Mouse (Mus musculus): ENCODE data around the gene Plcb3.

Plcb3 gene

DNA sequence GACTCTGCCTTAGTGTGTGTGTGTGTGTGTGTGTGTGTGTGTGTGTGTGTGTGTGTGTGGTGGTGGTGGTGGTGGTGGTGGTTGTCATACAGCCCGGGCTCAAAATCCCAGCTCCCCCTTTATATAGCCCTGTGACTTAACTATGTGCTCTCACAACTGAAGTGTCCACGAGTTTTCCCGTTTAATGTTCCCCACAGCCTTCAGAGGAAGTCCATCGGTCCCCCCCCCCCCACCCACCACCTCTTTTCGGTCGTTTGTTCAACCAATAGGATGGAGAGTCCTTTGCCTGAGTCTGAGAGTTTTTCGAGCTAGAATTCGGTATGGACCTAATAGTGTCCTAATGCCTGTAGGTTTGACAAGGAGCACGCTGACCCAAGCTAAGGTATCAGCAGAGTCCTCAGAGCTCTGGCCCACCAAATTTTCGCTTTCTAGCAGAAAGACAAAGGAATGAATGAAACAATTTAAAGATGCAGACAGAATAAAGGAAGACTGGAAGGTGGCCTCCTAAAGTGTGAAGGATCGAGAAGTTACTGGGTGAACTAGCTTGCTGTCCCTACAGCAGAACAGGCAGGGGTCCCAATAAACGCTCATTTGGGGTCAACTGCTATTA lies 2.6 kb downstream of the Plcb3 start:
- CTCF ChIA-PET: interaction anchor here (0.6 to 1.1 kb wide), 3 partner anchors 49 to 676 kb away, joined by 3 to 5 read pairs (median 5); no protein-coding TSS in a partner anchor

DNA sequence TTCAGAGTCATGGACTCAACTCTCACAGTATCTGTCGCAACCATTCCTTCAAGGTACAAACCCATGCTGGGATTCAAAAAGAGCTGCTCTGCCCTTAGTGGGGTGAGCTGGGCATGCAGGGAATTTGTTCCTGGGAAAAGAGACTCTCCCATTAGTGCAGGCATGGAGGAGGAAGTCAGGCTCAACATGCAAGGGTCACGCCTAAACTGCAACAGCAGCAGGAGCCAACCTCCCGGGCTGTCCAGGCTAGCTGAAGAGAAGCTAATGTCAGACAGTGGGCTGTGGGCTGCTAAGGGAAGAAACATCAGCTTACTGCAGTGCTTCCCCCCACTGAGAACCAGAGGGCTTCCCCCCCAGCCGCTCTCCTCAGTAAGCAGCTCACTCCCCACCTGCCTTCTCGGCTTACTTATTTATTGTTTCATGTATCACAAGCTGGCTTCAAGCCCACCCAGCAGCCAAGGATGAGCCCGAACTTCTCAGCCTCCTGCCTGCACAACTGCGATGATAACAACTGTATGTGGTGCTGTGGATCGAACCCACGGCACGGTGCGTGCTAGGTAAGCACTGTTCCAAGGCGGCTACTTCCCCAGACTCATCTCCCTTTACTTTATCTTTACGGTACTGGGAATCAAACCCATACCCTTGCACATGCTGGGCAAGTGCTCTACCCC lies 3.9 kb downstream of the Plcb3 start:
- CTCF ChIA-PET: no interaction called here

DNA sequence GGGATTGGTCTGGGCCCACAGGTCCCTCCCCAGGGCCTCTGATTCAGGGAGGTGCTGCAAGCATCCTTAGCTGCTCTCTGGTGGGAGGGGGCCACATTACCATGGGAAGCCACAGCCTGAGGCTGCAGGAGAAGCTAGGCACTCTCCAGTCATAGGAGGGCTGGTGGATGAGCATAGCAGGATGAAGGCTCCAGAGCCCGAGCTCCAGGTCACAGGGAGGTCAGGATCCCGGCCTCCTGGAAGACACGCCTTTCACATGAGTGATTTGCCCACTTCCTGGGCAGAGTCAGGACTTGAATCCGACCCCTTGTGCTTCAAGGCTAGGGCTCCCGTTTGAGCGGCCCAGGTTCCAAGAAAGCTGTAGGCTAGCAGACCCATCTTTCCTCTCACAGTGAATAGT lies 4.6 kb downstream of the Plcb3 start:
- CTCF ChIA-PET: interaction anchor here (1.1 to 1.5 kb wide), 2 partner anchors 30 to 47 kb away, joined by 3 to 10 read pairs; partner anchors contain the start of genes Bad and Gpr137

DNA sequence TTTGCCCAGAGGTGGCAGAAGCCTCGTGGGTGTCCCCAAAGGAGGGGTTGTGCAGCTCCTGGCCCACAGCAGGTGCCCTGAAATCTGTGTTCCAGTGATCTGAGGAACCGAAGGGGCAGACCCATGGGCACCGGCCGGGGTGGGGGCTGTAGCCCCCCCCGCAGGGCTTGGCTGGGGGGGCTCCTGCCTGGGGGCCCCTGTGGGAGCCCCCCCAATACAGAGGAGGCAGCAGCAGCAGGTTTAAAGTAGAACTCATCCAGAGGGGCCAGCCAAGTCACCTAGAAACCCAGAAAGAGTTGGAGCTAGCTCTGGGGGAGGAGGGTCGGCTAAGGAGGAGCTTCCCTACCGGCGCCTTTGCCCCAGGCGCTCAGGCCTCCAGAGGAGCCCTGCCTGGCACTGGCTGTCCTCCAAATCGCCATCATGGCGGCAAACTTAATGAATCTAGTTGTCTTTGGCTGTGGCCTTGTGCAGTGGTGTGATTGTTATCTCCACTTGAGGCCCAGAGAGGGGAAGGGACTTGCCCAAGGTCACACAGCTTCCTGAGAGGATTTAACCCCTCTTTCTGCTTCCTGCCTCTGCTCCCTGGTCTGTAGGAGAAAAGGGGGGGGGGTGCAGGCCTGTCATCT lies 5.7 kb downstream of the Plcb3 start:
- CTCF ChIA-PET: interaction anchor here (0.6 to 1.5 kb wide), 4 partner anchors 9 to 48 kb away, joined by 3 to 10 read pairs (median 3); partner anchors contain the start of genes Bad and Gpr137

DNA sequence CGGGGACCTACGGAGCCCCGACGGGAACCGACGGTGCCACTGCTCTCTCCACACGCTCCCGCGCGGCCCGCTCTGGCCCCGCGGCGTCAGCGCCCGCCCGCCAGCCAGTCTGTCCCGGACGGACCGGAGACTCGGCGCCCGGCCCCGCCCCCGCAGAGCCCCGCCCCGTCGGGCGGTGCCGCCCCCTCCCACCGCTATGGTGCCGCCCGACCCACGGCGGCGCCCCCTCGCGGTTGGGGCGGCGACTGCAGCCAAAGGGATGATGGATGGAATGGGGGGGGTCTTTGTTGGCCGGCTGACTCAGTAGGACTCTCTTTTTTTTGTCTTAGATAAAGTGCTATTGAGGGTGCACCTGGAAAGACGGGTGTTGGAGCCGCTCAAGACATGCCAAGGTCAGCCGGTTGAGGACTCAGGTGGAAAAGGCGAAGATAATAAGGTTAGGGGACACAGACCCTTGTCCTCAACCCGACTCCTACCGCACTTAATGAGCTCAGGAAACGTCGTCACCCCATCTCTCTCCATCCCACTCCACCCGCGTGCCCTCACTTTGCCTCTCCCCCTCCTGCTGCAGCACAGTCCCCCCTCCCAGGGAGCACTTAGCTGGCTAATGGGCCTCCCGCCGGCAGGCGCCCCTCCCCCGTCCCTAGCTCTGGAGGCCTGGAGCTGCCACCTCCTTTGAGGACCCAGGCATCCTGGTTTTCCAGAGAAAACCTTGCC lies 6.4 kb downstream of the Plcb3 start:
- CTCF ChIA-PET: interaction anchor here (1.0 to 1.5 kb wide), 2 partner anchors 10 to 28 kb away, joined by 3 to 10 read pairs; partner anchors contain the start of genes Bad and Gpr137

DNA sequence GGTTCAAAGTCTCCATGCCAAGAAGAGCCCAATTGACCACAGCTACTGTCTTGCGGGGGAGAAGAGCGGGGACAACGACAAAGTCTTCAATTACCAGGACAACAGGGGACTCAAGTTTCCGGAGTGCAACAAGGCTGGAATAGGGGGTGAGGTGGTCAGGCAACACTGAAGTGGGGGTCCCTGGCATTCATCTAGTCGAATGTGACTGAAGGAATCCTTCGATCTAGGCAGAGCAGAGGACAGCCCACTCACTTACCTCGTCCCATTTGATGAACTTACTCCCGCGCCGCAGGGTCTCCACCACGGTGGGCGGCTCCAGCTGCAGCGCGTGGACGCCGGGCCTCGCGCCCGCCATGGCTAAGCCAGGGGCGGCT lies 7.0 kb downstream of the Plcb3 start:
- CTCF ChIA-PET: no interaction called here

DNA sequence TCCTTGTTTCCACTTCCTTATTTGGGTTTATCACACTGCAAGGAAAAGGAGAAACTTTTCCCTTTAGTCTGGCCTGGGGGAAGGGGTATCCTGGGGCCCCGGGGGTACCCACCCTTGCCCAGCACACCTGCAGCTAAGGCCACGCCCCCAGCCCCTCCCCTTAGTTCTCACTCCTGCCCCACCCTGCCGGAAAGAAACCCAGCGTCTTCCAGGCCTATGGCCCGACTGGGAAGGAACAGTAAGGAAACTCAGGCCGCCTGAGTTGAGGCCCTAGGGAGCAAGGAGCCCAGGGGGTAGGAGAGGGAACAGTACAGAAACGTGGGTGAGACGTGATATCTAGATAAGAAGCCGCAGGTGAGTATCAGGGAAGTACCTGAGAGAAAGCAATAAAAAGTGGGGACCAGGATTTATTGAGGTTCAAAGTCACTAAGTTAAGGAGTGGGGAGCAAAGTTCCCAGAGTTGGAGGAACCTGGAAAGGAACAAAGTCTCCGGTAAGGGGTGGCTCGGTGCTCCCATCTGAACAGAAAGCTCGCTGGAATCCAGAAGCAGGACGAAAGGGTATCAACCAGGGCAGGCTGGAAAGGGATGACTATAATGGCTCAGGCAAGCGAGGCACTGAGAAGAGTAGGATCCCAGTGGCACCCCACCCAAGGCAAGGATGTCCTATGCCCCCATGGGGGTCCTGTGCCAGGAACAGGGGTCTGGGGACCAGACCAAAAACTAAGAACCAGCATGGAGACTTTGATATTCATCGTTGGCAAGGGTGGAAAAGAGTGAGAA lies 7.6 kb downstream of the Plcb3 start:
- CTCF ChIA-PET: no interaction called here

DNA sequence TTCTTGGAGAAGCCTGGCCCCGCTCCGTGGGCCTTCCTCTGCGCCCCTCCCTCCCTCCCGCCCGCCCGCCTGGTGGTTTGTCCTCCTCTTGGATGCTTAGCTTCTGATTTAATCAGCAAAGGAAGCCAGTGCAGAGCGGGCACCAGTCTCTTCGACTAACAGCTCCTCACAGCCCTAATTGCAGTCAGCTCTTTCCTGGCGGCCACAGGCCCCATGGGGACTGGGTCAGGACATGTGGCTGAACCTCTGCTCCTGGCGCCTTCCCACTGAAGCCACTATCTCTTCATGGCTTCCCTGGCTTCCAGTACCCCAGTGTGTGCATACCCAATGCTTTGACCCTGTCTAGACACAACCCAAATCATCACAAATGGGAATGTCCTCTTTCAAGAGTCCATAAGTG lies 19.8 kb downstream of the Plcb3 start:
- CTCF ChIA-PET: no interaction called here

DNA sequence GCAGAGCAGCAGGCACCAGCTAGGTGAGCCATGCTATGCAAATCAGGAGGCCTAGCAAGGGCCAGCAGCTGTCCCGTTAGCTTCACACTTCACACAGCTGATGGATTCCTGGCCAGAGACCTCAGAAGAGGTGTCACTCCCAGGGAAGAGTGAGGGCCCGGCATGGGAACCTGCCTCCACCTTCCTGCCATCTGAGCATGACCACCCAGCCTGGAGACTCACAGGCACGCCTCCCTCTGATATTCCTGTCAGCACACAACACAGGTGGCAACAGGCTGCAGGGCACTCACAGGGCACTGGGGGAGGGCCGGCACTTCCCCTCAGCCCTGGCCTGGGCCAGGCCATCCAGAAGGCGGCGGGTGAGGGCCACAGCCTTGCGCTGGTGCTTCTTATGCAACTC lies 20.8 kb downstream of the Plcb3 start:
- CTCF ChIA-PET: interaction anchor here (0.6 kb wide), 1 partner anchor 1320 kb away, joined by 3 read pairs; no protein-coding TSS in a partner anchor

DNA sequence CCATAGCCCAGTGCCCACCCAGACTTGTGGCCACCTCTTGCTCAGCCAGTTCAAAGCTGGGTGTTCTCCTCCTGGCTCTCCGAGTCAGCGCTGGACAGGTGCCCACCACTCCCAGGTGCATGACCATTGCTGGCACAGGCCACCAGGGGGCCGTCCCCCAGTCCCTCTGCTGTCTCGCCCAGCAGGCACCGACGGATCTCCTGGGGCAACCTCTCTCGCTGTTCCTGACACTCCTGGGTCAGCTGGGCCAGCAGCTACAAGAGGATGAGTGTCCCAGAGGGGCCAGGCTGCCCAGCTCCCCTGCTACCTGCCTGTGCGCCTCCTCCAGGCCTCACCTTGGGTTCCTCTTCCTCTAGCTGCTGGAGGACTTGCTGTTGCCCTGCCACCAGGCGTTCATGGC lies 22.2 kb downstream of the Plcb3 start:
- CTCF ChIA-PET: interaction anchor here (1.3 kb wide), 1 partner anchor 12 kb away, joined by 4 read pairs; the partner anchor contains the start of gene Gpr137

DNA sequence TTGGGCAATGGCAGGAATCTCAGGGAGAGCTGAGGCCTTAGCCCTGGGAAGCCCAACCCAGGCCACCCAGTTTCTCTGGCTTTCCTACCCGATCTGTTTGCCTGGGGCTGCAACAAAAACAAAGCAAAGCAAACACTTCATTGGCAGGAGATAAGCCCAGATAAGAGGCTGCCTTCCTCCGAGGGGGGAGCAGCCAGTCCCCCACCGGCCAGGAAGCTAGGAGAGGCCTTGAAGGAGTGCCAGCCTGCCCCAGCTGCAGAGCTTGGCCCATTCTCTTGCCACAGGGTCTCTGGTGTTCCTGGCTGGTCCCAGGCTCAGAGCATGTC lies 23.6 kb downstream of the Plcb3 start:
- CTCF ChIA-PET: interaction anchor here (1.3 kb wide), 1 partner anchor 10 kb away, joined by 4 read pairs; the partner anchor contains the start of gene Gpr137

DNA sequence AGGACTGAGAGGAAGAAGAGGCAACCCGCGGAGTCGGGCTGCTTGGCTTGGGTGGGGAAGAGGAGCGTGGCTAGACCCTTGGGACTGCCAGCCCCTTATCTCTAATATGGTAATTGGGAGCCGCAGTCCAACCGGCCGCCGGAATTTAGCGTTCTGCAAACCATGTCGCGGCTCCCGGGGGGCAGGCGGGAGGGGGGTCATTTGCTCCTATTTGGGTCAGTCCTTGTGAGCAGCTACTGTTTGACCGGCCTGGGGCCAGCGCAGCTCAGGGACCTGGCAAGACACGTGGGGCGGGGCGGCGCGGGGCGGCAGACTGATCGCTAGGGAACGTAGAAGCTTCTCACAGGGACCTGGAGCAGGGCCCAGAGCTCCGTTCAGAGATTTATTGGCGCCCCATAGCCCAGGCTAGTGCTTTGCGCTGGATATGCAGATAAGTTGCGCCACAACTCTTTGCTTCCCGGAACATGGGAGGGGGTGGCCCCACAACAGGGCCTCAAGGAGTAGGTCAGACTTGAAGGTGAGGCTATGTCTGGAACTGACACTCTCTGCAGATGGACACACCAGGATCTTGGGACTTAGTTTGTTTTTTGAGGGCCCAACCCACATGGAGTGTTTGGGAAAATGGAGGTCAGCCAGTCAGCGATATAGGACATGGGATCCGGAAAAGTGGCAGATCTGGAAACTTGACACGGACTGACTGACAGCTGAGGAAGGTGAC lies 24.1 kb downstream of the Plcb3 start:
- CTCF ChIA-PET: interaction anchor here (0.6 to 1.3 kb wide), 2 partner anchors 24 to 995 kb away, joined by 3 read pairs; partner anchors contain the start of gene Plcb3

DNA sequence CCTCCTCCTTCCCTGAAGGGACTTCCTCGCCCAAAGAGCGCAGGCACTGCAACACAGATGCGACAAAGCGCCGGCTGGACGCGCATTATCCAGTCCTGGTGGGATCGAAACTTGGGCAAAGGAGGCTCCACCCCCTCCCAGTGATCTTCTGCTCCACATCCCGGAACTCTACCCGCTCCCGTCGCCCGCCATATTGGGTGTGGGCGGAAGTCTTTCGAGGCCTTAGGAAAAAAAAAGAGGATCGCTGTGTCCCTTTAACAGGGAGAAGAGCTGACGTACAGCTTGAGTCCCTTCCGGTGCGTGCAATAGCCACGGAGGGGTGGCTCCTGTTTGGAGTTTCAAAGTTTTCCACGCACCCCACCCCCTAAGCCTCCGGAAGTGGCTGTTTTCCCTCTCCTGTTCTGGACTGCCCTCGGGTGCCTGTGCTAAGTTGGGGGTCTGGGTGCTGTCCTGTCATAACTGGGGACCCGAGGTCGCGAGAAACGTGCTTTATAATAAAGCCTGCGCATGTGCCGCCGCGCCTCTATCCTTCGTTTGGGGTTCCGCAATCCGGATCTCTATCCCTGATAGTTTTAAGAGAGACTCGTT lies 24.8 kb downstream of the Plcb3 start:
- CTCF ChIA-PET: interaction anchor here (0.6 to 1.3 kb wide), 2 partner anchors 25 to 994 kb away, joined by 3 read pairs; partner anchors contain the start of gene Plcb3

DNA sequence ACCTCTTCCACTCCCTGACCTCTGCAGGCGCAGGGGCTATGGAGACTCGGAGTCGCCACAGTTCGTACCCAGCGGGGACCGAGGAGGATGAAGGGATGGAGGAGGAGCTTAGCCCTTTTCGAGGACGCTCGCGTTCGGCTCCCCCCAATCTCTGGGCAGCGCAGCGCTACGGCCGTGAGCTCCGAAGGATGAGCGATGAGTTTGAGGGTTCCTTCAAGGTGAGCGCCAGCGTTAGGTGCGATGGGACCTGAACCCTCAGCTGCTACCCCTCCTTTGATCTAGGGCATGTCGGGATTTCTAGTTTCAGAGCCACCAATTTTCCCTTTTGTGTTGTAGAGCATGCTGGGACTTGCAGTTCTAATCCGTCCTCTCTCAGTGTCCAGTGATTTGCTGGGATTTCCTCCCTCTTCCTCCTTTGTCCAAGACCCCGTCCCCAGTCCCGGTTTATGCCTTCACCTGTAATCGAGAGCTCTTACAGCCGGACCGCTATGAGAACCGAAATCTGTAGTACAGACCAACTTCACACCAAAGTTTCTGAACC lies 25.6 kb downstream of the Plcb3 start:
- CTCF ChIA-PET: no interaction called here

DNA sequence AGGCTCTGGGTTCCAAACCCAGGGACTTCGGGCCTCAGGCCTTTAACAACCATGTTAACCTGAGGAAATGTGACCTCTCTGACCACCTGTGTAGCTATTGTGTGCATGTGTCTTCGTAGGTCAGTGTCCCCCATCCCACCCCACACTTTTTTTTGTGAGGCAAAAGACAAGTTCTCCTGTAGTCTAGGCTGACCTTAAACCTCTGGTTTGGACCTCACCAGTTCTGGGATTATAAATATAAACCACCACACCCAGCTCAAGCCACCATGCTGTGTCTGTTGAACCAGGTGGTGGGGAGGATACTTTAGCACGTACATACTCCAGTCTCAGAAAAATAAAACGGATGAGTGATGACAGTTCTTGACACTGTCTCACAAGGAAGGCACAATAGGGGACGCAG lies 26.3 kb downstream of the Plcb3 start:
- CTCF ChIA-PET: no interaction called here

DNA sequence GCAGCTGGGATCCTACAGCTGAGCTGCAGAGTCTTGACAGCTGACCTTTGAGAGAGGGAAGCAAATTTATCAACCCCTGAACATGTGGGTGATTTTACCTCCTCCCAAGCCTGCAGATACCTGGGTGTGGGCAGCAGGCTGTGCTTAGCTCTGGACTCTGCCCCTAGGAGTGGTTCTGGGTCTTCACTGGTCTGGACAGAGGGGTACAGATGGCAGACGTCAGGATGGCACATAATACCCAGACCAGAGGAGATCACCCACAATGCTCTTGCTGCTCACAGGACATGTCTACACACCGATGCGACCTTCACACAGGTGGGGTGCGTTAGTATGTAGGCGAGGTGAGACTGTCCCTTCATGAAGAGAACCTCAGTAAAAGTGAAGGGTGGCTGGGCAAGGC lies 26.7 kb downstream of the Plcb3 start:
- CTCF ChIA-PET: no interaction called here

DNA sequence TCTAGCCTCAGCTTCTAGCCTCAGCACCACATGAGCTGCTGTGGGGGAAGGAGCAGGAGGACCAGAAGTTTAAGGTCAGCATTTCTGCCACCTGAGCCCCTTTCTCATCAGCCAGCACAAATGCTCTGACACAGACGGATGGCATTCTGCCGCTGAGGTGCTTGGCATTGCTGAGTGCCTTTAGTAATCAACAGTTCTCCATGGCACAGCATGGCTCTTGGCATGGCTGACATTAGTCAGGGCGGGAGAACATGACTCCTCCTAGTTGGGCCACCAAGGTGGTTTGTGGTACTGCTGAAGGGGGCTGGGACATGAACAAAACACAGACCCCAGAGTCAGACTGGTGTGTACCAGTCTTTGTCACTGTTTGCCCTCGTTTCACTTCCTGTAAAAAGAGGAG lies 28.1 kb downstream of the Plcb3 start:
- CTCF ChIA-PET: no interaction called here

DNA sequence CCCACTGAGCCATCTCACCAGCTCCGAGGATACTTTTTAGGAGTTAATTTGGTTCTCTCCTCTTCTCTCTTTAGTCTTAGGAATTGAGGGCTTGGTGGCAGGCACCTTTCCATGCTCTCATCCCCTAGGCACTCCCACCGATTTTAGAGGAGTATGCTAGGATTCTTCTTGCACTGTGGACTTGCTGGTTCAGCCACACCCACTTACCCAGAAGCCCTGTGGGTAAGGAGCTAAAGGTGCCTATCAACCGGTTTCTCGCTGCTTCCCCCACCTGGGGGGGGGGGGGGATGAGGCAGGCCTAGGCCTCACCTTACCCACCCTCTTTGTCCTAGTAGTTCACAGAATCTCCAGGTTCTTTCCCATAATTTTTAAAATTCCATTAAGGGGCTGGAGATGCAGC lies 28.5 kb downstream of the Plcb3 start:
- CTCF ChIA-PET: no interaction called here

DNA sequence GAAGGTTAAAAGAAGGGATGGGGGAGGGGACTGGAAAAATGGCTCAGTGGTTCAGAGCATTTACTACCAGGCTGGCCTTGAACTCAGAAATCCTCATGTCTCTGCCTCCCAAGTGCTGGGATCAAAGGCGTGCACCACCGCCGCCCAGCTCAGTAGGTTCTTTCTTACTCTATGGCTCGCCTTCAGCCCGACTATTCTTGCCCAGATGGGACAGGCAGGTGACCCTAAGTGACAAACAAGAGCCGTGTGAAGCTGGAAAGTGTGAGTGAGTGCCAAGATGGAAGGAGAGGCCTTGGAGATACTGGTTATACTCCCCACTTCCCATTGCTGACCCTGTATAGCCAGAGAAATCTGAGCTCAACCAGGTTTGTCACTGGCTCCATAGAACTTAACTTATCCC lies 32.6 kb downstream of the Plcb3 start:
- CTCF ChIA-PET: no interaction called here

DNA sequence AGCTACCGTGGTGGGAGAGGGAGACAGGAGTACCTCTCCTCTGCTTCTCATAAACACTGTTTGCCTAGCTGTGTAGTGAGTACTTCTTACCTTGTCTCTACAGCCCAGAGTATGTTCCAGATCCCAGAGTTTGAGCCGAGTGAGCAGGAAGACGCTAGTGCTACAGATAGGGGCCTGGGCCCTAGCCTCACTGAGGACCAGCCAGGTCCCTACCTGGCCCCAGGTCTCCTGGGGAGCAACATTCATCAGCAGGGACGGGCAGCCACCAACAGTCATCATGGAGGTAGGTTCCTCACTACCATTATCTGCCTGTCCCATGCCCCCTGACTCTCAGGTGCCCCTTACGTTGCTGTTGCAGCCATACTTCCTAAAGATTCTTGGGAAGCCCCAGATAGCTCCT lies 33.5 kb downstream of the Plcb3 start:
- CTCF ChIA-PET: interaction anchor here (1.1 kb wide), 1 partner anchor 11 kb away, joined by 4 read pairs; no protein-coding TSS in a partner anchor

Data from spleen, embryonic (tissue).